Mouse (Mus musculus): ENCODE data around the gene 1700037H04Rik. TPM values are rescaled to one million over a fixed set of nuclear protein-coding genes. Genes with fewer than 3 reads are reported as not detected.
A peak's percentile ranks its signal among the peaks of the same experiment; 100 is the strongest.

The 1700037H04Rik gene
- polyA plus RNA-seq, 1 experiment from 2014 or later, result 110 TPM

DNA sequence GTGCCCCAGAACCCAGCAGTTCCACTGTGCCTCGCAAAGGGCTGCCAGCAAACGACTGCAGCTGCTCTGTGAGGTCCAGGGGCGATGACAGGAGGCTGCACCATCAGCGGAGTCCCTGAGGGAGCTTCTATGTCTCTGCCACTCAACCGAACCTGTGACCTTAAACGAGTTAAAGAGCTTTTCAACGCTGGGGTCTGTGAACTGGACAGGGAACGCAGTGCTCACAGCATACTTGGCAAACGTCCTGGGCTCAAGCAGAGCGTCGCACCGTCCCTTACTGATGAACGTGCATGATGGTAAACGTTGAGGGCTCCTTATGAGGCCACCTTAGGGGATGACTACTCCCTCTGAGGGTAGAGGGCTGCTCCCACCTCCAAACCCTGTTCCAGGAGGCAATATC, 26.5 kb upstream of the 1700037H04Rik start:
- no peak for DNase-seq (ENCODE audit: low spot score)
- 2% methylated on average over 14 of the region's 14 CpGs for WGBS
- Histone ChIP-seq H3K9ac (ENCODE audit: low read length) (peak overlapping the region; percentile 78), H3K36me3 (ENCODE audit: control insufficient read depth, insufficient read depth, low read length) (peaks cover under 1% of the 10 kb centered on the region; the same call in 1 of the 2 replicates), H3K9me3 (replicated peaks; ENCODE audit: control insufficient read depth, low read length) (no peaks in the 10 kb centered on the region), H3K4me1 (ENCODE audit: control insufficient read depth, insufficient read depth, low read length) (peaks cover 24% of the 10 kb centered on the region), H3K4me3 (ENCODE audit: low read depth, low read length) (peak overlapping the region; percentile 60), H3K27ac (ENCODE audit: low read depth, low read length) (no peak overlapping the region), H3K4me2 (ENCODE audit: low read length) (peak overlapping the region; percentile 82), H3K27me3 (replicated peaks; ENCODE audit: control insufficient read depth, insufficient read depth, low read length) (no peaks in the 10 kb centered on the region)
- ATAC-seq, result 0 out of 2 replicates have a peak, but pooled peaks have one; percentile 0

GRCm38 (mm10) chr2:131179990-131180587, 20.2 kb upstream of the 1700037H04Rik start, which contains the start of gene Cenpb:
TSS of gene Cenpb (minus strand) at chr2:131180067.
- ATAC-seq (peak; percentile 89), DNase-seq (ENCODE audit: low spot score) (peak; percentile 84)
- H3K36me3 ChIP-seq (ENCODE audit: control insufficient read depth, insufficient read depth, low read length), result peaks cover 11% of the 10 kb centered on the region
- peaks cover 24% of the 10 kb centered on the region for H3K4me1 ChIP-seq (ENCODE audit: control insufficient read depth, insufficient read depth, low read length)
- no peaks in the 10 kb centered on the region for H3K9me3 ChIP-seq (replicated peaks; ENCODE audit: control insufficient read depth, low read length)
- H3K9ac ChIP-seq (ENCODE audit: low read length), result peak within 1 kb of the TSS; percentile 96
- peak within 1 kb of the TSS; percentile 96 for H3K27ac ChIP-seq (ENCODE audit: low read depth, low read length)
- H3K4me3 ChIP-seq (ENCODE audit: low read depth, low read length), result peak within 1 kb of the TSS; percentile 91
- 2% methylated on average over 50 of the region's 57 CpGs for WGBS
- peak within 1 kb of the TSS; percentile 69 for H3K4me2 ChIP-seq (ENCODE audit: low read length)
- no peaks in the 10 kb centered on the region for H3K27me3 ChIP-seq (replicated peaks; ENCODE audit: control insufficient read depth, insufficient read depth, low read length)

DNA sequence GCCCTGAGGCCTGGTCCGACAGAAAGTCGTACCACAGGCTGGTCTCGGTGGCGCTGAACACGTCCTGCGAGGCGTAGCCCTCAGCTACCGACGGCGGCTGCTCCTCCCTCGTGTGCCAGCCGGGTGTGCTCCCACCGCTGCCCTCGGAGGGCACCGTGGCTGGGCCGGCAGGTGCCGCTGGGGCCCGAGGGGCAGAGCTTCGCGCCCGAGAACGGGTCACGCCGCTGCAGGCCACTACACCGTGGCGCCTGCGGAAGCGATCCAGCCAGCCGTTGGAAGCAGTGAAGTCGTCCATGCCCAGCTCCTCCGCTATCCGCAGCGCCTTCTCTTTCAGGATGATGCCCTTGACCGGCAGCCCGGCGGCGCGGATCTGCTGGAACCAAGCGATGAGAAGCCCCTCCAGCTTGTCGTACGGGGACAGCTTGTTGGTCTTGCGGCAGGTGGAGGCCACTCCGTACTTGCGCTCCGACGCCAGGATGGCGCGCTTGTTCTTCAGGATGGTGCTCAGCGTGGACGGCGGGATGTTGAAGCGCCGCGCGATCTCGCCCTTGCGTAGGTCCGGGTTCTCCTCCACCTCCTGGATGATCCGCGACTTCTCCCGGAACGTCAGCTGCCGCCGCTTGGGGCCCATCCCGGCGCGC, 19.5 kb upstream of the 1700037H04Rik start:
- Histone ChIP-seq H3K27ac (ENCODE audit: low read depth, low read length) (peak overlapping the region; percentile 96), H3K27me3 (replicated peaks; ENCODE audit: control insufficient read depth, insufficient read depth, low read length) (no peaks in the 10 kb centered on the region), H3K4me3 (ENCODE audit: low read depth, low read length) (peak overlapping the region; percentile 91), H3K4me2 (ENCODE audit: low read length) (peak overlapping the region; percentile 69), H3K9ac (ENCODE audit: low read length) (peak overlapping the region; percentile 96), H3K4me1 (ENCODE audit: control insufficient read depth, insufficient read depth, low read length) (peaks cover 30% of the 10 kb centered on the region), H3K36me3 (ENCODE audit: control insufficient read depth, insufficient read depth, low read length) (peaks cover 11% of the 10 kb centered on the region), H3K9me3 (replicated peaks; ENCODE audit: control insufficient read depth, low read length) (no peaks in the 10 kb centered on the region)
- WGBS, result under 1% methylated on average over 65 of the region's 67 CpGs
- DNase-seq (ENCODE audit: low spot score) (peak; percentile 75), ATAC-seq (peak; percentile 53)

DNA sequence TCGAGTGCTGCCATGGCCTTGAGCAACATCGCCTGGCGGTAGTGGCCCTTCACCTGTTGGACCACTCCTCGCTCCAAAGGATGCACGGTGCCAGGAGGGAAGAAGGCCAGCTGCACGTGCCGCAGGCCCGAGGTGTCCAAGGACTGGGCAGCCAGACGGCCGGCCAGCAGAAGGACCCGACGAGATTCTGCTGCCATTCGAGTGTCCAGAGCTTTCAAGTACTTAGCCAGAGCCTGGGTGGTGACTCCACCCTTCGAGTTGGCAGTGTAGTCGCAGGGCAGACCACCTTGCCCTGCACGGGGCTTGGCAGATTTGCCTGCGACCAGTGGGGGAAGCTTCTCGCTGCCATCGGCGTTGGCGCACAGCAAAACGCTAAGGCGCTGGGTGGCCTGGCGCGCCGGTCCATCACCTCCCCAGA, 19.0 kb upstream of the 1700037H04Rik start:
- DNase-seq (ENCODE audit: low spot score), result peak; percentile 32
- Histone ChIP-seq H3K4me3 (ENCODE audit: low read depth, low read length) (peak overlapping the region; percentile 91), H3K27ac (ENCODE audit: low read depth, low read length) (peak overlapping the region; percentile 96), H3K4me1 (ENCODE audit: control insufficient read depth, insufficient read depth, low read length) (peaks cover 36% of the 10 kb centered on the region), H3K4me2 (ENCODE audit: low read length) (peak overlapping the region; percentile 69), H3K27me3 (replicated peaks; ENCODE audit: control insufficient read depth, insufficient read depth, low read length) (no peaks in the 10 kb centered on the region), H3K9ac (ENCODE audit: low read length) (peak overlapping the region; percentile 96), H3K9me3 (replicated peaks; ENCODE audit: control insufficient read depth, low read length) (no peaks in the 10 kb centered on the region), H3K36me3 (ENCODE audit: control insufficient read depth, insufficient read depth, low read length) (peaks cover 11% of the 10 kb centered on the region)
- WGBS, result 24% methylated on average over 26 of the region's 26 CpGs
- 0 out of 2 replicates have a peak, but pooled peaks have one; percentile 1 for ATAC-seq

DNA sequence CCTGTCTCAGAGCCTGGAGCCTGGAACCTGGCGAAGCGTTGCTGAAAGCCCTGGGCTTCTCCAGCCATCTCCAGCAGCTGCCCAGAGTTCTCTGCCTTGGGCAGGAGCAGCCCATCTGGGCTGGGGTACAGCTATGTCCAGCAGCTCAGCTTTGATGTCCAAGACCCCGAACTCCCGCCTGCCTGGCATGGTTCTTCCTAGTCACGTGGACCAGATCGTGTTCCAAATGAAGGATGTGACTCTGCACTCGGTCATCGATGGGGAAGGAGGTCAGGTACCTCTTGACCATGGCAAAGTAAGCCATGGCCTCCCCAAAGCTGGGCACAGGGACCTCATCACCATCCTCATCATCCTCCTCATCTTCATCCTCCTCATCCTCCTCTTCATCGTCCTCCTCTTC, 18.1 kb upstream of the 1700037H04Rik start:
- H3K36me3 ChIP-seq (ENCODE audit: control insufficient read depth, insufficient read depth, low read length), result peaks cover 11% of the 10 kb centered on the region
- no peak for ATAC-seq
- H3K4me1 ChIP-seq (ENCODE audit: control insufficient read depth, insufficient read depth, low read length), result peaks cover 36% of the 10 kb centered on the region
- no peak for DNase-seq (ENCODE audit: low spot score)
- H3K4me3 ChIP-seq (ENCODE audit: low read depth, low read length), result peak overlapping the region; percentile 91
- peak overlapping the region; percentile 69 for H3K4me2 ChIP-seq (ENCODE audit: low read length)
- H3K27me3 ChIP-seq (replicated peaks; ENCODE audit: control insufficient read depth, insufficient read depth, low read length), result no peaks in the 10 kb centered on the region
- H3K9ac ChIP-seq (ENCODE audit: low read length), result peak overlapping the region; percentile 51
- no peaks in the 10 kb centered on the region for H3K9me3 ChIP-seq (replicated peaks; ENCODE audit: control insufficient read depth, low read length)
- no peak overlapping the region for H3K27ac ChIP-seq (ENCODE audit: low read depth, low read length)
- WGBS, result 88% methylated on average over 9 of the region's 9 CpGs

DNA sequence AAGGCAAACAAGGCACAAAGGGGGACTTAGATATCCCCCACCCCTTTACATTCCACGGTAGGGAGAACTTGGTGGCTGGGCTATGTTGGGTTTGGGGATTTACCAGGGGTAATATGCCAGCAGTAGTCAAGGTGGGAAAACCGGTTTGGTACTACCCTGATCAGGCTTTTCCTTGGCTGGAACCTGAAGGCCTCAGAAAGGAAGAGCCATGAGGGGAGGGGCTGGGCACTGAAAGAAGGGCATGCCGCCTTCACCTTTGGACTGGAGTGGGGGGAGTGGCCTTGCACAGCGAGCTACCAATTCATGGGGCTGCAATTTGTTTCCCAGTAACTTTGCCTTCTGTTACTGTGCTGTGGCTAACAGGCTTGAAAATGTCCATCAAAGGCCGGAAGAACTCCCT, 16.6 kb upstream of the 1700037H04Rik start:
- WGBS, result 67% methylated on average over 5 of the region's 5 CpGs
- DNase-seq (ENCODE audit: low spot score) (no peak), ATAC-seq (no peak)
- Histone ChIP-seq H3K9ac (ENCODE audit: low read length) (no peak overlapping the region; the same call in 1 of the 2 replicates), H3K27ac (ENCODE audit: low read depth, low read length) (no peak overlapping the region), H3K27me3 (replicated peaks; ENCODE audit: control insufficient read depth, insufficient read depth, low read length) (peaks cover 11% of the 10 kb centered on the region), H3K4me1 (ENCODE audit: control insufficient read depth, insufficient read depth, low read length) (peaks cover 36% of the 10 kb centered on the region), H3K36me3 (ENCODE audit: control insufficient read depth, insufficient read depth, low read length) (peaks cover 14% of the 10 kb centered on the region), H3K4me3 (ENCODE audit: low read depth, low read length) (0 out of 2 replicates have a peak overlapping the region, but pooled peaks have one; percentile 10), H3K9me3 (replicated peaks; ENCODE audit: control insufficient read depth, low read length) (no peaks in the 10 kb centered on the region), H3K4me2 (ENCODE audit: low read length) (peak overlapping the region; percentile 69; the same call in 1 of the 2 replicates)

DNA sequence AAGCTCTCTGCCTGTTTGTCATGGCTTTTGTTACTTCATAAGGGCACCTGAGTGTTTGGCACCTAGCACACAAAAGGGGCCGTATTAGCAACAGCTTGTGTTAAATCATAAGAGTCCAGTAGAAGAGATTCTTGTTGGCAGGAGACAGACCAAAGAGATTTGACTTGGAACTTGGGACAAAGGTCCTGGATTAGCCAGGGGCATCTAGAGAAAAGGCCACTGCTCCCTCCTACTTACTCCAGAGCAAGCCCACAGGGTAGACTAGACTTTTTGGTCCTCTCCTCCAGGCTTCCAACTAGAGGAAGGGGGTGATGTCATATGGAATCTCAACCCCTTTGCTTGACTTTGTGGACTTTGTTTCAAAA, 16.0 kb upstream of the 1700037H04Rik start:
- Histone ChIP-seq H3K9ac (ENCODE audit: low read length) (no peak overlapping the region), H3K9me3 (replicated peaks; ENCODE audit: control insufficient read depth, low read length) (no peaks in the 10 kb centered on the region), H3K27me3 (replicated peaks; ENCODE audit: control insufficient read depth, insufficient read depth, low read length) (peaks cover 12% of the 10 kb centered on the region), H3K4me3 (ENCODE audit: low read depth, low read length) (no peak overlapping the region), H3K36me3 (ENCODE audit: control insufficient read depth, insufficient read depth, low read length) (peaks cover 14% of the 10 kb centered on the region), H3K4me1 (ENCODE audit: control insufficient read depth, insufficient read depth, low read length) (peaks cover 36% of the 10 kb centered on the region), H3K27ac (ENCODE audit: low read depth, low read length) (no peak overlapping the region), H3K4me2 (ENCODE audit: low read length) (no peak overlapping the region)
- DNase-seq (ENCODE audit: low spot score) (no peak), ATAC-seq (no peak)
- WGBS, result 88% methylated on average over 1 of the region's 1 CpGs

- 69% methylated on average over 3 of the region's 3 CpGs for WGBS
- H3K9ac ChIP-seq (ENCODE audit: low read length), result no peak overlapping the region
- H3K4me3 ChIP-seq (ENCODE audit: low read depth, low read length), result no peak overlapping the region
- DNase-seq (ENCODE audit: low spot score) (no peak), ATAC-seq (no peak)
- H3K36me3 ChIP-seq (ENCODE audit: control insufficient read depth, insufficient read depth, low read length), result peaks cover 17% of the 10 kb centered on the region
- no peaks in the 10 kb centered on the region for H3K9me3 ChIP-seq (replicated peaks; ENCODE audit: control insufficient read depth, low read length)
- peaks cover 36% of the 10 kb centered on the region for H3K4me1 ChIP-seq (ENCODE audit: control insufficient read depth, insufficient read depth, low read length)
- H3K27ac ChIP-seq (ENCODE audit: low read depth, low read length), result no peak overlapping the region
- peaks cover 12% of the 10 kb centered on the region for H3K27me3 ChIP-seq (replicated peaks; ENCODE audit: control insufficient read depth, insufficient read depth, low read length)
- H3K4me2 ChIP-seq (ENCODE audit: low read length), result no peak overlapping the region
Observed at GRCm38 (mm10) chr2:131175286-131175944, 15.5 kb upstream of the 1700037H04Rik start.
